Mouse (Mus musculus) embryonic facial prominence, embryonic 13.5 days (tissue): ENCODE results near the gene Fam229b. TPM values are rescaled to one million over a fixed set of nuclear protein-coding genes. Genes with fewer than 3 reads are reported as not detected.

Experiments
- ATAC-seq: fragments of 200-750 bp; cut with Nextera tagmentation; 2 replicates; pipeline ENCODE4 v1.8.0; 2017; ENCODE audit warnings: low read depth; ENCODE audit not compliant: insufficient number of reproducible peaks, insufficient read depth, low FRiP score, low TSS enrichment
- H3K27ac ChIP-seq: fragments of 300-500 bp; sonication (generic); 2 replicates; pipeline ENCODE4 v1.5.1; 2015; ENCODE audit warnings: moderate library complexity, mild to moderate bottlenecking, inconsistent platforms
- H3K27me3 ChIP-seq: fragments of 300-500 bp; sonication (generic); 2 replicates; pipeline ENCODE4 v1.6.1; 2015; ENCODE audit warnings: mild to moderate bottlenecking, inconsistent platforms
- H3K36me3 ChIP-seq: fragments of 300-500 bp; sonication (generic); 2 replicates; pipeline ENCODE4 v1.6.1; 2015; ENCODE audit warnings: mild to moderate bottlenecking, inconsistent platforms
- H3K4me1 ChIP-seq: fragments of 300-500 bp; sonication (generic); 2 replicates; pipeline ENCODE4 v1.6.1; 2015; ENCODE audit warnings: inconsistent platforms
- H3K4me2 ChIP-seq: fragments of 300-500 bp; sonication (generic); 2 replicates; pipeline ENCODE4 v1.6.1; 2015; ENCODE audit warnings: moderate library complexity, mild to moderate bottlenecking, inconsistent platforms
- H3K4me3 ChIP-seq: fragments of 300-500 bp; sonication (generic); 2 replicates; pipeline ENCODE4 v1.5.1; 2015; ENCODE audit warnings: mild to moderate bottlenecking, inconsistent platforms
- H3K9ac ChIP-seq: fragments of 300-500 bp; sonication (generic); 2 replicates; pipeline ENCODE4 v1.6.1; 2015; ENCODE audit warnings: mild to moderate bottlenecking, inconsistent platforms
- H3K9me3 ChIP-seq: fragments of 300-500 bp; sonication (generic); 2 replicates; pipeline ENCODE4 v1.6.1; 2016; ENCODE audit warnings: inconsistent platforms
- WGBS: fragments of 180-500 bp; shearing (Covaris S2); methylation state at CpG from one replicate; pipeline ENCODE4 v1.1.7; 2015; ENCODE audit warnings: mixed read lengths; 5-methylcytosine and 5-hydroxymethylcytosine counted together
- polyA plus RNA-seq: library from polyadenylated mRNA; unstranded; fragments of >200 nt; fragmentation: Nextera tagmentation; extraction: Ambion mirVana; gene quantifications from 2 replicates; pipeline ENCODE4 v1.2.1, GENCODE M21; 2015

Gene Fam229b
- polyA plus RNA-seq, 1 experiment from 2014 or later: 15.1 TPM

- 20% methylated on average over 11 of the region's 11 CpGs for WGBS
- peak overlapping the region; percentile 63 for H3K9ac ChIP-seq
Measured at GRCm38 (mm10) chr10:39165632-39166115, 32.0 kb upstream of the Fam229b start.

GRCm38 (mm10) chr10:39163694-39164093 is 30.0 kb upstream of the Fam229b start, which contains the start of gene Ccn6:
TSS of gene Ccn6 (minus strand) at chr10:39163794.
- Histone ChIP-seq H3K4me1 (peaks cover 22% of the 10 kb centered on the region), H3K4me2 (peak within 1 kb of the TSS; percentile 14), H3K27ac (no peak within 1 kb of the TSS), H3K9ac (no peak within 1 kb of the TSS), H3K4me3 (no peak within 1 kb of the TSS), H3K36me3 (no peaks in the 10 kb centered on the region), H3K9me3 (0 out of 2 replicates have a peak, but pooled peaks cover 5% of the 10 kb centered on the region), H3K27me3 (no peaks in the 10 kb centered on the region)
- WGBS: 84% methylated on average over 10 of the region's 10 CpGs
- no peak for ATAC-seq

More at GRCm38 (mm10) chr10:39165632-39166115, 32.0 kb upstream of the Fam229b start:
- peaks cover 35% of the 10 kb centered on the region for H3K4me1 ChIP-seq
- H3K9me3 ChIP-seq: 0 out of 2 replicates have a peak, but pooled peaks cover 5% of the 10 kb centered on the region
- peak overlapping the region; percentile 30 for H3K4me3 ChIP-seq
- peak overlapping the region; percentile 50 for H3K4me2 ChIP-seq
- H3K36me3 ChIP-seq: no peaks in the 10 kb centered on the region
- no peaks in the 10 kb centered on the region for H3K27me3 ChIP-seq
- peak overlapping the region; percentile 58 for H3K27ac ChIP-seq
- ATAC-seq: no peak

- Histone ChIP-seq H3K27me3 (no peaks in the 10 kb centered on the region), H3K9ac (no peak overlapping the region), H3K4me3 (no peak overlapping the region), H3K4me1 (peaks cover 22% of the 10 kb centered on the region), H3K36me3 (no peaks in the 10 kb centered on the region), H3K9me3 (0 out of 2 replicates have a peak, but pooled peaks cover 5% of the 10 kb centered on the region), H3K4me2 (peak overlapping the region; percentile 14), H3K27ac (no peak overlapping the region)
- no peak for ATAC-seq
- WGBS: 25% methylated on average over 18 of the region's 18 CpGs
Measured at GRCm38 (mm10) chr10:39162666-39163484, 29.2 kb upstream of the Fam229b start.

GRCm38 (mm10) chr10:39161406-39161805 is 27.7 kb upstream of the Fam229b start:
- Histone ChIP-seq H3K4me2 (no peak overlapping the region), H3K36me3 (no peaks in the 10 kb centered on the region), H3K4me3 (no peak overlapping the region), H3K27me3 (no peaks in the 10 kb centered on the region), H3K27ac (no peak overlapping the region), H3K9ac (no peak overlapping the region), H3K9me3 (0 out of 2 replicates have a peak, but pooled peaks cover 5% of the 10 kb centered on the region), H3K4me1 (peaks cover 19% of the 10 kb centered on the region)
- ATAC-seq: no peak
- WGBS: 90% methylated on average over 1 of the region's 1 CpGs

- Histone ChIP-seq H3K36me3 (no peaks in the 10 kb centered on the region), H3K9me3 (no peaks in the 10 kb centered on the region), H3K27ac (no peak overlapping the region), H3K4me1 (0 out of 2 replicates have a peak, but pooled peaks cover 4% of the 10 kb centered on the region), H3K9ac (no peak overlapping the region), H3K4me3 (no peak overlapping the region), H3K4me2 (no peak overlapping the region), H3K27me3 (no peaks in the 10 kb centered on the region)
- 58% methylated on average over 12 of the region's 12 CpGs for WGBS
- no peak for ATAC-seq
Measured at GRCm38 (mm10) chr10:39158306-39158705, 24.6 kb upstream of the Fam229b start.

- Histone ChIP-seq H3K27me3 (no peaks in the 10 kb centered on the region), H3K4me3 (no peak overlapping the region), H3K27ac (no peak overlapping the region), H3K9me3 (no peaks in the 10 kb centered on the region), H3K4me2 (no peak overlapping the region), H3K4me1 (no peaks in the 10 kb centered on the region), H3K9ac (no peak overlapping the region), H3K36me3 (no peaks in the 10 kb centered on the region)
- ATAC-seq: no peak
- WGBS: 96% methylated on average over 1 of the region's 1 CpGs
Measured at GRCm38 (mm10) chr10:39157321-39157720, 23.6 kb upstream of the Fam229b start.

- ATAC-seq: no peak
- Histone ChIP-seq H3K27ac (no peak overlapping the region), H3K9ac (no peak overlapping the region), H3K36me3 (no peaks in the 10 kb centered on the region), H3K9me3 (no peaks in the 10 kb centered on the region), H3K4me3 (no peak overlapping the region), H3K27me3 (no peaks in the 10 kb centered on the region), H3K4me2 (no peak overlapping the region), H3K4me1 (no peaks in the 10 kb centered on the region)
- 63% methylated on average over 5 of the region's 5 CpGs for WGBS
Measured at GRCm38 (mm10) chr10:39156719-39157118, 23.0 kb upstream of the Fam229b start.

GRCm38 (mm10) chr10:39142216-39142615 is 8.5 kb upstream of the Fam229b start:
- Histone ChIP-seq H3K27me3 (no peaks in the 10 kb centered on the region), H3K27ac (no peak overlapping the region), H3K36me3 (peaks cover 79% of the 10 kb centered on the region), H3K4me3 (no peak overlapping the region), H3K4me1 (no peaks in the 10 kb centered on the region), H3K9me3 (no peaks in the 10 kb centered on the region), H3K4me2 (no peak overlapping the region), H3K9ac (no peak overlapping the region)
- 86% methylated on average over 12 of the region's 12 CpGs for WGBS
- no peak for ATAC-seq

GRCm38 (mm10) chr10:39141401-39141800 is 7.7 kb upstream of the Fam229b start:
- no peak overlapping the region for H3K4me3 ChIP-seq
- H3K9ac ChIP-seq: no peak overlapping the region
- peaks cover 73% of the 10 kb centered on the region for H3K36me3 ChIP-seq
- no peak for ATAC-seq
- H3K4me2 ChIP-seq: no peak overlapping the region
- H3K27ac ChIP-seq: no peak overlapping the region
- H3K4me1 ChIP-seq: peaks cover 6% of the 10 kb centered on the region
- 95% methylated on average over 2 of the region's 2 CpGs for WGBS
- H3K27me3 ChIP-seq: no peaks in the 10 kb centered on the region
- H3K9me3 ChIP-seq: no peaks in the 10 kb centered on the region

- no peaks in the 10 kb centered on the region for H3K9me3 ChIP-seq
- 87% methylated on average over 14 of the region's 14 CpGs for WGBS
- peaks cover 10% of the 10 kb centered on the region for H3K4me1 ChIP-seq
- no peak for ATAC-seq
- H3K9ac ChIP-seq: no peak overlapping the region
- no peak overlapping the region for H3K4me2 ChIP-seq
- H3K27me3 ChIP-seq: no peaks in the 10 kb centered on the region
- H3K36me3 ChIP-seq: peaks cover 68% of the 10 kb centered on the region
- H3K4me3 ChIP-seq: no peak overlapping the region
- no peak overlapping the region for H3K27ac ChIP-seq
Measured at GRCm38 (mm10) chr10:39140843-39141242, 7.1 kb upstream of the Fam229b start.

GRCm38 (mm10) chr10:39138761-39139160 is 5.0 kb upstream of the Fam229b start:
- Histone ChIP-seq H3K9ac (no peak overlapping the region), H3K9me3 (no peaks in the 10 kb centered on the region), H3K4me3 (no peak overlapping the region), H3K4me1 (peaks cover 19% of the 10 kb centered on the region), H3K27me3 (no peaks in the 10 kb centered on the region), H3K4me2 (no peak overlapping the region), H3K36me3 (peaks cover 53% of the 10 kb centered on the region), H3K27ac (no peak overlapping the region)
- ATAC-seq: no peak
- 84% methylated on average over 6 of the region's 6 CpGs for WGBS

GRCm38 (mm10) chr10:39137766-39138165 is 4.1 kb upstream of the Fam229b start:
- WGBS: 99% methylated on average over 3 of the region's 3 CpGs
- H3K9ac ChIP-seq: no peak overlapping the region
- no peak for ATAC-seq
- no peak overlapping the region for H3K4me3 ChIP-seq
- peaks cover 19% of the 10 kb centered on the region for H3K4me1 ChIP-seq
- peaks cover 45% of the 10 kb centered on the region for H3K36me3 ChIP-seq
- no peaks in the 10 kb centered on the region for H3K27me3 ChIP-seq
- no peak overlapping the region for H3K27ac ChIP-seq
- no peaks in the 10 kb centered on the region for H3K9me3 ChIP-seq
- H3K4me2 ChIP-seq: no peak overlapping the region
